Mouse (Mus musculus): ENCODE measurements around the gene Ubn1.

Ubn1 gene

GRCm38 (mm10) chr16:5071974-5072373 lies 22.1 kb downstream of the Ubn1 start:
- no peak for DNase-seq (ENCODE audit: low read depth, low spot score)

- DNase-seq (ENCODE audit: low read depth, low spot score) = no peak
These were observed 24.5 kb downstream of the Ubn1 start for GRCm38 (mm10) chr16:5074341-5074740.

GRCm38 (mm10) chr16:5085196-5085595 lies 35.3 kb downstream of the Ubn1 start:
- DNase-seq (ENCODE audit: low read depth, low spot score) = no peak

- no peak for DNase-seq (ENCODE audit: low read depth, low spot score)
These were observed 36.3 kb downstream of the Ubn1 start for GRCm38 (mm10) chr16:5086179-5086578.

GRCm38 (mm10) chr16:5089021-5089420 lies 39.2 kb downstream of the Ubn1 start:
- no peak for DNase-seq (ENCODE audit: low read depth, low spot score)

GRCm38 (mm10) chr16:5093285-5093684 lies 43.4 kb downstream of the Ubn1 start:
- DNase-seq (ENCODE audit: low read depth, low spot score) = no peak

GRCm38 (mm10) chr16:5096504-5096903 lies 46.6 kb downstream of the Ubn1 start:
- DNase-seq (ENCODE audit: low read depth, low spot score) = no peak

GRCm38 (mm10) chr16:5101000-5101399 lies 51.1 kb downstream of the Ubn1 start:
- no peak for DNase-seq (ENCODE audit: low read depth, low spot score)

GRCm38 (mm10) chr16:5109877-5110276 lies 60.0 kb downstream of the Ubn1 start:
- no peak for DNase-seq (ENCODE audit: low read depth, low spot score)

- no peak for DNase-seq (ENCODE audit: low read depth, low spot score)
These were observed 61.2 kb downstream of the Ubn1 start for GRCm38 (mm10) chr16:5111021-5111420.

GRCm38 (mm10) chr16:5113002-5113550 lies 63.2 kb downstream of the Ubn1 start:
- no peak for DNase-seq (ENCODE audit: low read depth, low spot score)

- no peak for DNase-seq (ENCODE audit: low read depth, low spot score)
These were observed 63.7 kb downstream of the Ubn1 start for GRCm38 (mm10) chr16:5113582-5113981.

- DNase-seq (ENCODE audit: low read depth, low spot score) = no peak
These were observed 69.5 kb downstream of the Ubn1 start for GRCm38 (mm10) chr16:5119385-5119784.

- DNase-seq (ENCODE audit: low read depth, low spot score) = no peak
These were observed 70.0 kb downstream of the Ubn1 start for GRCm38 (mm10) chr16:5119845-5120244.

- no peak for DNase-seq (ENCODE audit: low read depth, low spot score)
These were observed 73.6 kb downstream of the Ubn1 start for GRCm38 (mm10) chr16:5123476-5123875.

GRCm38 (mm10) chr16:5130196-5130595 lies 80.3 kb downstream of the Ubn1 start:
- DNase-seq (ENCODE audit: low read depth, low spot score) = no peak

- DNase-seq (ENCODE audit: low read depth, low spot score) = no peak
These were observed 80.9 kb downstream of the Ubn1 start for GRCm38 (mm10) chr16:5130766-5131165.

GRCm38 (mm10) chr16:5131251-5131922 lies 81.5 kb downstream of the Ubn1 start:
- no peak for DNase-seq (ENCODE audit: low read depth, low spot score)

- DNase-seq (ENCODE audit: low read depth, low spot score) = peak; percentile 2
These were observed 82.5 kb downstream of the Ubn1 start, which contains the start of gene Ppl for GRCm38 (mm10) chr16:5132401-5132801. Ppl (minus strand) TSS chr16:5132421.

- no peak for DNase-seq (ENCODE audit: low read depth, low spot score)
These were observed 84.9 kb downstream of the Ubn1 start for GRCm38 (mm10) chr16:5134623-5135330.

GRCm38 (mm10) chr16:5135551-5136261 lies 85.8 kb downstream of the Ubn1 start:
- no peak for DNase-seq (ENCODE audit: low read depth, low spot score)
